Mouse (Mus musculus) macrophage (primary cell): Measurements from ENCODE around the gene Pigb. TPM values are rescaled to one million over a fixed set of nuclear protein-coding genes. Genes with fewer than 3 reads are reported as not detected.

ENCODE experiments used
- H3K27ac ChIP-seq: fragments of 350-480 bp; formaldehyde crosslinking; 2 replicates; pipeline ENCODE4 v1.9.0; 2021
- H3K36me3 ChIP-seq: fragments of 350-480 bp; formaldehyde crosslinking; 2 replicates; pipeline ENCODE4 v1.9.0; 2021; ENCODE audit errors: inconsistent target
- H3K4me3 ChIP-seq: fragments of 350-480 bp; formaldehyde crosslinking; 2 replicates; pipeline ENCODE4 v1.9.0; 2021; ENCODE audit errors: inconsistent target
- H3K79me2 ChIP-seq: fragments of 350-480 bp; formaldehyde crosslinking; 2 replicates; pipeline ENCODE4 v1.9.0; 2021; ENCODE audit errors: inconsistent target
- WGBS: methylation state at CpG from one replicate; pipeline ENCODE4 v1.1.7; 2026; ENCODE audit warnings: inconsistent platforms; ENCODE audit not compliant: missing documents; 5-methylcytosine and 5-hydroxymethylcytosine counted together
- polyA plus RNA-seq: library from polyadenylated mRNA; stranded (reverse); fragments of 250-400 nt; gene quantifications from 3 replicates; pipeline ENCODE4 v1.2.4, GENCODE M21; 2018; ENCODE audit warnings: inconsistent platforms

The Pigb gene
- polyA plus RNA-seq, 1 experiment from 2014 or later: 7.5 TPM

DNA sequence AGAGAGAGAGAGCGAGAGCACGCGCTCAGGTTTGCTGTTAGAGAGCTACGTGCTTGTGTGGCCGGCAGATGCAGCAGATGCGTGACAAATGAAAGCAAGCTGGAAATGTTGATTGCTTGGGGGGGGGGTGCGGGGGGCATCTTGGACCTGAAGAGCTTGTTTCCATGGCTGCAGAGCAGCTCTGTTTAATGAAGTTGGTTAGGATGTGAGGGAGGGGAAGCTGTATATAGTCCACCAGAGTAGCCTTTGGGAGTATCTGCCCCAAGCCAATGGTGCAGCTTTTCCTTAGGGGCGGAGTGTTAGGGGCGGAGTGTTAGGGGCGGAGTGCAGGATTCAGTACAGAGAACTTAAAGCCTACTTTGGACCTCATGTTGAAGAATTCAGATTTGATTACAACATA lies 26.9 kb upstream of the Pigb start:
- Histone ChIP-seq H3K4me3 (no peak overlapping the region), H3K36me3 (no peaks in the 10 kb centered on the region), H3K79me2 (no peaks in the 10 kb centered on the region), H3K27ac (no peak overlapping the region)
- 89% methylated on average over 4 of the region's 10 CpGs for WGBS

DNA sequence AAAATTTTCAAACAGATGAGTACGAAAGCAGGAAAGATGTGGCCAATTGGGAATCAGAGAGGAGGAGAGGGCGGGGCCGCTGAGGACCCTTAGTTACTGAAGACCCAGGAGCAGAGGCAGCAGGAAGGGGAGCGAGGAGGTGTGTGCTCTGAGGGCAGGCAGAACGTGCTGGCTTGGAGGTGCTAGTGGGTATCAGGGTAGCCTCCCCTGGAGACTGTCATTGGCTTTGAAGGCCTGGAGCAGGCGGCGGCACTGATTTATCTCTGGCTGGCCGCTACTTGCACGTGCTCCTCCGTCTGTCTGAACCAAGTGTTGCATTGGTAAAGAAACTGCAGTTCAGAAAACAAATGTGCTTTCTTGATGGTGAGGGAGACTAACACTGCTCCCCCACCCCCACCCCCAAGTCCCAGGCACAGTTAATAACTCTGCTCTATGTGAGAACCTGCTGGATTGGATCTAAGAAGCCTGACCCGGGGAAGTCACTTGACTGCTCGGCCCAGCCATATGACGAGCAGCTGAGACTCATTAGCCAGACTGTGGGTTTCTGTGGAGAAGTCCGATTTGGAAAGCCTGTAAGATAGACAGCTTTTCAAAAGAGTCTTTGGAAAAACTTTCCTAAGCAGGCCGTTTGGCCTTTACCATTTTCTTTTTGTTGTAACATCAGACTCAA lies 23.6 kb upstream of the Pigb start:
- Histone ChIP-seq H3K79me2 (no peaks in the 10 kb centered on the region), H3K36me3 (no peaks in the 10 kb centered on the region), H3K27ac (no peak overlapping the region), H3K4me3 (no peak overlapping the region)
- 93% methylated on average over 15 of the region's 15 CpGs for WGBS

DNA sequence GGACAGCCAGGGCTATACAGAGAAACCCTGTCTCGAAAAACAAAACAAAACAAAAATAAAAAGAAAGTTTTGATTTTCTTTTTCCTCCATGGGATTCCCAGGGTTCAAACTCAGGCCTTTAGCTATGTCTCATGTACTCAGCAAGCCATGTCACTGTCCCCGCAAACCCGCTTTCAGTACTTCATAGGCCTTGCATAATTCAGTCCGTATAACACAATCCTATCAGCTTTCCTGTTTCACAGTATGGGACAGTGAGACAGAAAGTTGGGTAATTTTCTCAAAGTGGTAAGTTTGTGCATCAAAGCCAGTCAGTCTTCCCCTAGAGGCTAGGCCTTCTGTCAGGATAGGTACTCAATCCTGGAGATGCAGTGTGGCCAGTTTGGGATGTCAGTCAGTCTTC lies 19.0 kb upstream of the Pigb start:
- WGBS: 87% methylated on average over 3 of the region's 4 CpGs
- no peak overlapping the region for H3K4me3 ChIP-seq
- no peak overlapping the region for H3K27ac ChIP-seq

DNA sequence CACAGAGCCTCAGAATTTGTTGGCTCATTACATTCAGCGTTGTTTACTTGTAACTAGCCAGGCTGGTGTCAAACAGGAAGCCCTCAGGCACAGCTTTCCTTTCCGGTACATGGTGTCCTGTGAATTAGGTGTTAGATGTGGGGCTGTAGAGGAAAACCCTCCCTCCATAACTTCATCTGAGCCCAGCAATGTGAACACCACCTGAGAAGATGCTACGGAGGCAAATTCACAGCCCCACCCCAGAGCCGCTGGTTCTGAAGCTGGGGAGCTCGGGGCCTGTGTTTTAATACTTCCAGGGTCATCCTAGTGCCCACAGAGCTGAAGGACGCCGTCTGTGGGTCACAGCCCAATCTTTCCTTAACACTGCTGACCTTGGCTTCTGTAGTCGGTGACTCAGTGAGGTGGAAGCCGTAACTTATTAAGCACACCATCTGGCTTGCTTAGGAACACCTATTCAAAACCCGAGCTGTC lies 15.3 kb upstream of the Pigb start:
- 83% methylated on average over 10 of the region's 10 CpGs for WGBS

More for the DNA sequence above, 19.0 kb upstream of the Pigb start:
- Histone ChIP-seq H3K79me2 (no peaks in the 10 kb centered on the region; the same call in 1 of the 2 replicates), H3K36me3 (no peaks in the 10 kb centered on the region)

DNA sequence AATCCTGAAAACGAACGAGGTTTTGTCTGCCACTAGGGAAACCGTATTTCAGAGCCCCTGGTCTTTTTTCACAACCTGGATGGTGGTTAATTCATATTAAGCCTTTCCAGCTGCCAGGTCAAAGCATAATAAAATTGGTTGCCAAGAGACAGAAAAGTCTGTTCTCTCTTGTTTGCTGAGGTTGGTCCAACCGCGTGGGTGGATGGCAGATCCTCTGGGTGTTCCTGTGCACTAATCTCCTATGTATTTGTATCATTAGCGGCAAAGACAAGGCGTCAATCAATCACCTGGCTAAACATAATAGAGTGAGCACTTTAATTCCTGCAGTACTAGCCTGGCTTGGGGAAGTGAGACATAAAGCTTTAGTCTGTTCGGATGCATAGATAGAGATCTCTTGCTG lies 10.4 kb upstream of the Pigb start:
- H3K4me3 ChIP-seq: no peak overlapping the region
- no peaks in the 10 kb centered on the region for H3K36me3 ChIP-seq
- H3K79me2 ChIP-seq: peaks cover 30% of the 10 kb centered on the region; the same call in 1 of the 2 replicates
- WGBS: 69% methylated on average over 8 of the region's 8 CpGs
- no peak overlapping the region for H3K27ac ChIP-seq

More for the DNA sequence above, 15.3 kb upstream of the Pigb start:
- Histone ChIP-seq H3K27ac (no peak overlapping the region), H3K36me3 (no peaks in the 10 kb centered on the region), H3K4me3 (no peak overlapping the region), H3K79me2 (peaks cover 23% of the 10 kb centered on the region; the same call in 1 of the 2 replicates)

DNA sequence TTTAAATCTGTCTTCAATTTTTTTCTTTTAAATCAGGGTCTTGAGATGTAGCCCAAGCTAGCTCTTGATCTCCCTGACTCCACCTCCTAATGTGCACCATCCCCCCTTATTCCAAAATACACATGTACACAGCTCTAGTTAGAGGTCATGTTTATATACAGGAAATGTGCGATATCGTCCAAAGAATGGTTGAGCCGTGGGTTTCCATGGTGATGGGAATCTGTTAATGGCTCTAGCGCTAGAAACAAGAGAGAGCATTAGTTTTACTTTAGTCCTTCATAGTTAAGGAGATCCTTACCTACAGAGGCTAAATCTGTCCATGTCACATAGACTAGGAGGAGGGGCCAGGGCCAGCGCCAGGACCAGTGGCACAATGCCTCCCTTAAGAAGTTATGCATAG lies 9.7 kb upstream of the Pigb start:
- WGBS: 90% methylated on average over 5 of the region's 5 CpGs
- no peak overlapping the region for H3K27ac ChIP-seq
- H3K4me3 ChIP-seq: no peak overlapping the region
- no peaks in the 10 kb centered on the region for H3K36me3 ChIP-seq
- H3K79me2 ChIP-seq: peaks cover 30% of the 10 kb centered on the region; the same call in 1 of the 2 replicates

DNA sequence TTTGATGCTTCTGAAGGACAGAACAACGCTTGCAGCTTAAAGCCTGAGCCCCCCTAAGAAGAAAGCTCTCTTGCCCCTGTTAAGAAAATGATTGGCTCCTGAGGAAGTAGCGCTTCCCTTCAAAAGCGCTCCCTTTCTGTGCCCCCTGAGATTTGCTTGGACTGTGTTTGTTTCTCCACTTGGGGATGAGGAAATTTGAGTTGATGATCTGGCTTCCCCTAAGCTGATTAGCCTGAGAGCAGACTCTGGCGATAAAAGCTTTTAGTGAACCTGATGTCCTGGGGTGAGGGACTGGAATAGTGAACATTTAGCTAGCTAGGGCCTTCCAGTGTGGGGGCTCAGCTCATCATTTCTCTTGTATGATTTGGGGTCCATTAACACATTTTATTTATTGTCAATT lies 8.7 kb upstream of the Pigb start:
- peaks cover 30% of the 10 kb centered on the region; the same call in 1 of the 2 replicates for H3K79me2 ChIP-seq

DNA sequence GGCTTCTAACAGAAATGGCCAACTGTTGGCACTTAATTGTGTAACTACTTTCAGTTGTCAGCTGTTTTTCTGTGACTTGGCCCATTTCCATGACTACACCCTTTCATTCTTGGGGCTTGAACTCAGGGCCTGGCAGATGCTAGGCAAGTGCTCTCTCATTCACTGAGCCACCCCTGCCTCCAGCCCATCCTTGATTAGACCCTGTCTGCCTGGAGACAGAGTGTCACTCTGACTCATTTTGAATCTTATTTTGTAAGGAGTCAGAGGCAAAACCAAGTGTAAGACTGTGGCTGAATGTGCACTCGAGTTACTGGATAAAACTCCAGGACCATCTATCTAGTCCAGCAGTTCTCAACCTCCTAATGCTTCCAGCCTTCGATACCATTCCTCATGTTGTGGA lies 7.7 kb upstream of the Pigb start:
- WGBS: 69% methylated on average over 2 of the region's 2 CpGs
- H3K4me3 ChIP-seq: no peak overlapping the region
- H3K79me2 ChIP-seq: peaks cover 28% of the 10 kb centered on the region; the same call in 1 of the 2 replicates
- H3K27ac ChIP-seq: no peak overlapping the region
- H3K36me3 ChIP-seq: no peaks in the 10 kb centered on the region

More for the DNA sequence above, 8.7 kb upstream of the Pigb start:
- Histone ChIP-seq H3K36me3 (no peaks in the 10 kb centered on the region), H3K4me3 (no peak overlapping the region), H3K27ac (no peak overlapping the region)
- 38% methylated on average over 4 of the region's 4 CpGs for WGBS

DNA sequence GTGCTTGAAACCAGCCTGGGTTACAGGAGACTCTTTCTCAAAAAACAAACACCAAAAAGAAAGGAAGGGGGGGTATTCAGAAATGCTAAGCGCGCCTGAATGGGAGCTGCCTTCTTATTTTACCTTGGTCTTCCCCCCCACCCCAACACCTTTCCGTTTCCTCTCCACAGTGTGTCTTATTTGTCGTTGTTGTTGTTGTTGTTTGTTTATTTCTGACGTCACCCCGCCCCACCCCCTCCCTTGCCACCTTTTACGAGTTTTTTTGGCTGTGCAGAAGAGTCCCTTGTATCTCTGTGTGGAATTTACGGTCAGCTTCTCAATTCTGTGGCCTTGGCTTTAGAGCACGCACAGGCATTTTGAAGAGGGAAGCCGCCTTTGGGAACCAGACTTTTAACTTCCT lies 5.5 kb upstream of the Pigb start:
- no peaks in the 10 kb centered on the region for H3K36me3 ChIP-seq
- WGBS: 22% methylated on average over 7 of the region's 10 CpGs

DNA sequence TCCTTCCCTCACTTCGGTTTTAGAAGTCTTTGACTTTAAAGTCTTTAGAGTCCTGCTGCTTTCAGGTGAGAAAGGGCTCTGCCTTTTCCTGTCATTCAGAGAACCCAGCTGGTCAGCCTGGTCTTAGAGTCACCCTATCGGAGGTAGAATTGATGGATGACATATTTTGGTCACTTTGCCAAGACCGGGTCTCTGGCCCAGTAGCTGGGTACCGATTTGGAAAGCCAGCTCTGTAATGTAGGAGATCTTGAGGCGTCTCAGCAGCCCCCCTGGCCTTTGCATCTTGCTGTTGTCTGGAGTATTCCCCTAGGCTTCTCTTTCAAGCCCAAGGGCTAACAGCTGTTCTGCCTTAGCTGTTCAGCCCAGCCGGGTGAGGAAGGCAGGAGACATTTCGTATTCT lies 5.0 kb upstream of the Pigb start:
- peak overlapping the region; percentile 56 for H3K4me3 ChIP-seq
- H3K36me3 ChIP-seq: no peaks in the 10 kb centered on the region
- no peak overlapping the region for H3K27ac ChIP-seq
- 12% methylated on average over 7 of the region's 7 CpGs for WGBS
- peaks cover 15% of the 10 kb centered on the region for H3K79me2 ChIP-seq

More for the DNA sequence above, 5.5 kb upstream of the Pigb start:
- Histone ChIP-seq H3K27ac (no peak overlapping the region), H3K4me3 (no peak overlapping the region; the same call in 1 of the 2 replicates), H3K79me2 (peaks cover 15% of the 10 kb centered on the region)

DNA sequence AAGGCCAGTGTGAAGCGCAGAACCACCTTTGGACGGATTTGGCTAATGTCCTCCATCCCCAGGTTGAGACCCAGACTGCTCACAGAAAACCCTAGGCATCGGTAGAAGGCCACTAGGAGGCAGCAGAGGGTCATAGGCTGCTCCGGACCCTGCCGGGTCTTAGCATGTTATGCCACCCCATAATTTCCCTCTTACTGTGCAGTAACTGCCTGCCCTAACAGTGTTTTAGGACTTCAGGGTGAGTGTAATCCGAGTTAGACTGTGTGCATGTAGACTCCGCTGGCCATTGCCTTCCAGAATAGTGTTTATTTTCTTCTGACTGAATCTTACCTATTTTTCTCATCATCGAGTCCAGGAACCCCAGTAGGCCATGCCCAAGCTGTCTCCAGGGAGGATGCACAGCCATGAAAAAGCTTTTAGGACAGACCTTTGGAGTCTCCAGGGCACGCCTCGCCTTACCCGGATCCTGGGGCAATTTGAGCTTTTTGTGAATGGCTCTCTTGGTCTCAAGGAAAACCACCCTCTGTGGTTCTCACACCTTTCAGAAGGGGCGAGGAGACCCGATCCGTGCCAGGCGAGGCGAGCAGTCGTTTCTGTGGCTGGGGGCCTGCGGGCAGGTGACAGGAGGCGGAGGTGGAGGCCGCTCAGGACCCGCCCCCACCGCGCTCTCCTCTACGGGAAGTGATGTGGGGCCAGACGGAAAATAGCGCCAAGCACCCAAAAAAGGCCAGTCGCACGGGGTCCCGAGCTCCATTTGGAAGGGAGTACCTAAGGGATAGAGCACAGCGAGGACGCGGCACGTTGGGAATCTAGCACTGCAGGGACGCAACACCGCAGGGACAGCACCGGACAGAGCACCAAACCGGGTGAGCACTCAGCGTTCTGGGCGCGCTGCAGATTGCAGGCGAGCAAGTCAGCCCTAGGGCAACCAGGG lies 4.2 kb upstream of the Pigb start, which contains the start of gene Rab27a:
Gene Rab27a, plus strand, starts transcription at position 709 of the 934 bp plus-strand sequence.
- peaks cover 18% of the 10 kb centered on the region for H3K79me2 ChIP-seq
- peak within 1 kb of the TSS; percentile 56 for H3K4me3 ChIP-seq
- no peaks in the 10 kb centered on the region for H3K36me3 ChIP-seq
- H3K27ac ChIP-seq: peak within 1 kb of the TSS; percentile 3; the same call in 1 of the 2 replicates
- WGBS: 2% methylated on average over 41 of the region's 41 CpGs

DNA sequence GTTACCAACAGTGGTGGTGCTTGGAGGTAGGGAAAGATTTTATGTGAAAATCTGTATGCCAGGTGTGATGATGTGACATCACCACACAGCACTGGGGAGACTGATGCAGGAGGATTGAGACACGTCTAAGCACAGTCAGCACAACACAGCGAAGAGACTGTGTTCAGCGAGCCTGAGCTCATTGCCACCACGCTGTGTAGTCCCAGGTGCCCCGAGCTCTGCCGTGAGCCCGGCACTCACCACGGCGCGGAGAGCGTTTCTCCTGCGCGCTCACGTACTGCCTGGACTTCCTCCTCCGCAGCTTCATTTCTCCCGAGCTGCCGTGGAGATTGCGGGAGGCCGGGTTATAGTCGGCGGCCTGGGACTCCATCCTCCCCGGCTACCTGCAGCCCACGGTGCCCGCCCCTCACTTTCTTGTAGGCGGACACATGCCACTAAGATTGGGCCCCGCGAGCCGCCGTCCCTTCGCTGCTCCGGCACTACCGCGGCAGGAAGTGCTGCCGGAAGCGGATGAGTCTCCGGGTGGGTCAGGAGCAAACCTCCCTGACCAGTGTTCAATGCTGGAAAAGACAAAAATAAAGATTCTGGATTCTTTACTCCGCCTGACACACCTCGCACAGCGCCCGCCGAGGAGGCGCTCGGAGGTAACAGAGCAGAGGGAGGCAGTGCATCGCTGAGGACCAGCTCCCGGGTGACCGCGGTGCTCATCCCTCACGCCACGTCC lies 794 bp downstream of the Pigb start:
- Histone ChIP-seq H3K79me2 (peaks cover 18% of the 10 kb centered on the region), H3K4me3 (peak overlapping the region; percentile 93), H3K36me3 (no peaks in the 10 kb centered on the region), H3K27ac (peak overlapping the region; percentile 68)
- 0% methylated on average over 46 of the region's 49 CpGs for WGBS

DNA sequence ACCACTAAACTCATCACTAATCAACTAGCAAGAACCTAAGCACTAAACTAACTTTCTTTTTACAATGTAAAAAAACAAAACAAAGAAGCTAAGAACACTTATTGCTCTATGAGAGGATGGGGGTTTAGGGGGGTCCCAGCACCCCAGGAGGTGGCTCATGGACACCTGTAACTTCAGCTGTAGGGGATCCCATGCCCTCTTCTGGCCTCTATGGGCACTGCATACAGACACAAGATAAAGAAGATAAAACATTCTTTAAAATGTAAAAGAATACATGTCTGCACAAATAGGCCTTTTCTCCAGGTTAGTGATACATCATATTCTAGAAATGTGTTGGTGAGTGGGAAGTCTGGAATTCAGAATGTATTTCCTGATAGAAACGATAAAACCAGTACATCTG lies 6.8 kb downstream of the Pigb start:
- no peak overlapping the region for H3K27ac ChIP-seq
- no peaks in the 10 kb centered on the region for H3K79me2 ChIP-seq
- 0 out of 2 replicates have a peak, but pooled peaks cover 3% of the 10 kb centered on the region for H3K36me3 ChIP-seq
- H3K4me3 ChIP-seq: no peak overlapping the region
- WGBS: 100% methylated on average over 1 of the region's 1 CpGs

DNA sequence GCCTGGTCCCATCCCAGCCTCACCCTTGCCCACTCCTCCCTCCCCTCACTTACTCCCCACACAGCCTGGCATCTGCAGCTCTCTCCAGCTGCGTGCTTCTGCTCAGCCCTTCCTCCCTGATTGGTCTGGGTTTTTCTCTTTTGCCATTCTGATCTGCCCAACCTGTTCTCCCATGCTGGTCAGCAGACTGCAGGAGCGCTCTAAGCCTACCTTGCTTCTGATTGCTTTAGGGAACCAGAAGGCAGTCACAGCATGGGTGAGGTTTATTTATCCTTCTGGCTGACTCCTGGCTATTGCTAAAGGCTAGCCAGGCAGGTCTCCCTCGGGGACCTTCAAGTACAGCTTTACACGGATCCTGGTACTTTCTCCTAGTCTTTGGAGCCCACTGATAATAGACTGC lies 8.8 kb downstream of the Pigb start:
- Histone ChIP-seq H3K79me2 (no peaks in the 10 kb centered on the region), H3K36me3 (0 out of 2 replicates have a peak, but pooled peaks cover 3% of the 10 kb centered on the region), H3K27ac (no peak overlapping the region), H3K4me3 (no peak overlapping the region)
- WGBS: 95% methylated on average over 4 of the region's 4 CpGs
